Mouse (Mus musculus): ENCODE data around the gene Iqgap2.

- TF ChIP-seq CTCF (IDR thresholded peaks at IDR 0.05; ENCODE audit: control insufficient read depth, insufficient read depth, low read length) = no peak
- TF ChIP-seq POLR2A (IDR thresholded peaks at IDR 0.05; ENCODE audit: borderline replicate concordance, control insufficient read depth, low read depth, low read length) = no peak
These were observed 108.8 kb downstream of the Iqgap2 start for GRCm38 (mm10) chr13:95782969-95783332.

All from bone marrow, adult 2 months (tissue).